Mouse (Mus musculus) adrenal gland, adult 2 months (tissue): Measurements from ENCODE around the gene Lmo7. TPM values are rescaled to one million over a fixed set of nuclear protein-coding genes. Genes with fewer than 3 reads are reported as not detected.

Experiments
- DNase-seq: peaks from one replicate; pipeline ENCODE4 v3.0.0; 2021
- polyA plus RNA-seq: library from polyadenylated mRNA; depleted of rRNA; stranded (reverse); fragments of >200 nt; gene quantifications from 2 replicates; pipeline ENCODE4 v1.2.3, GENCODE M21; 2012
- total RNA-seq, 2 experiments: library from RNA; stranded (reverse); gene quantifications; 2 replicates each; pipeline ENCODE4 v1.2.3; 2021

Gene Lmo7
- total and polyA plus RNA-seq, 3 experiments, result 12.9 to 29.8 (median 17.5) TPM

- peak; percentile 18 for DNase-seq
These were observed 108.6 kb downstream of the Lmo7 start for GRCm38 (mm10) chr14:101838231-101838839.

GRCm38 (mm10) chr14:101839771-101840731 lies 110.3 kb downstream of the Lmo7 start:
- DNase-seq, result peak; percentile 10

- no peak for DNase-seq
These were observed 111.5 kb downstream of the Lmo7 start for GRCm38 (mm10) chr14:101841271-101841670.

GRCm38 (mm10) chr14:101842521-101842920 lies 112.8 kb downstream of the Lmo7 start:
- DNase-seq, result no peak

- no peak for DNase-seq
These were observed 113.7 kb downstream of the Lmo7 start for GRCm38 (mm10) chr14:101843443-101843842.

DNA sequence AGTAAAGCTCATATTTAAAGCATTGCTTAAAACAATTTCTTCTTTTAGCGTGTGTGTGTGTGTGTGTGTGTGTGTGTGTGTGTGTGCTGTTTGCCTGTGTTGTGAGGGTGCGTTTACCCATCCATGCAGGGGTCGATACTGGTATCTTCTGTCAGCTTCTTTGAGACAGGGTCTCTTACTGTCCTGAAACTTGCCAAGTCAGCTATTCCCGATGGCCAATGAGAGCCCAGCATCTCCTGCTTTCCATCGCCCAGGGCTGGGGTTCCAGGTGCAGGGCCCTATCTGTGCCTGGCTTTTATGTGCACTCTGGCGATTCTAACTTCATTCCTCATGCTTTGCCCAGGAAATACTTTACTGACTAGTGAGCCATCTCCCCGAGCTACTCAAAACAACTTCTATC lies 114.7 kb downstream of the Lmo7 start:
- DNase-seq, result no peak

DNA sequence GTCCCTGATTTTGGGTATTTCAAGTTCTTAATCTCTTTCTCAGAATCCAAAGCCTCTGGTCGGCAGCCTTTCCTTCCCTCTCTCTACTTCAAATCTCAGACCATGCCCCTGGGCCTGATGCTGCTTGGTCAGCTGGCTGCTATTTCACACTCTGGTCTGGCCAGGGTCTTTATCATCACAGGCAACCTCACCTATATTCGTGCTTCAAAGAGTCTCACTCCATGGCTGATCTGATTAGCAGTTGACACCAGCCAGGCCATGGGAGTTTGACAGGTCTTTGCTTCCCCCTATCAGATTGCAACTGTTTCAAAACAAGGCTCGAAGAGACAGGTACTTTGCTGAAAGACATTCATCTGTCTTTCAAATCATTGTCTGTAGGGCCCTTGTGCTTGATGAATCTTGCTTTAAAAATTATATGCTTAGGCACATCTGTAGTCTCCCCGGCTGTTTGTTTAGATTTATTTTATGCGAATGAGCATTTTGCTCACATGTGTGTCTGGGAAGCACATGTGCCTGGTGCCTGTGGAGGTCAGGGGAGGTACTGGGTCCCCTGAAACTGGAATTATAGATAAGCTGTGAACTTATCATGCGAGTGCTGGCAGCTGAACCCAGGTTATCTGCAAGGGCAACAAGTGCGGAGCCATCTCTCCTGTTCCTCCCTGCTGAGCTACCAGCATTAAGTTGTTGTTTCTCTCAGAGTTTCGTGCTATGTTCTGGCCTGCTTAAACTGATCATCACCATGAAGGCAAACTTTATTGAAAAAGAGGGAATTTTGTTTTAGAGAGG lies 116.5 kb downstream of the Lmo7 start:
- no peak for DNase-seq

DNA sequence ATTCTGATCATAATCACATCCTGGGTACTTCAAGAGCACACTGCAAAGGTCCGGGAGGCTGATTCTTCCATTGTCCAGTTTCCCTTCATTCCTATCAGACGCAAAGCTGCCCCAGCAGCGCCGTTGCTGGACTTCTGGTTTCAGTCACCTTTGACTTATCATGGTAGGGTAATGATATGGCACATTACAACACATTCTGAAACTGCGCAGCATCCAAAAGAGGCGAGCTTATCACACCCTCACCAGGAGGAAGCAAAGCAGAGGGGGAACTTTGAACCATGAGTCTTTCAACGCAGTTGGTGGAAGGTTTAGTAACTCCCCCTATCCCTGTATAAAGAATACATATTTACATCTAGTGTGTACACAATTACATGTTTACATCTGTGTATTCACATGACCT lies 117.8 kb downstream of the Lmo7 start:
- no peak for DNase-seq

DNA sequence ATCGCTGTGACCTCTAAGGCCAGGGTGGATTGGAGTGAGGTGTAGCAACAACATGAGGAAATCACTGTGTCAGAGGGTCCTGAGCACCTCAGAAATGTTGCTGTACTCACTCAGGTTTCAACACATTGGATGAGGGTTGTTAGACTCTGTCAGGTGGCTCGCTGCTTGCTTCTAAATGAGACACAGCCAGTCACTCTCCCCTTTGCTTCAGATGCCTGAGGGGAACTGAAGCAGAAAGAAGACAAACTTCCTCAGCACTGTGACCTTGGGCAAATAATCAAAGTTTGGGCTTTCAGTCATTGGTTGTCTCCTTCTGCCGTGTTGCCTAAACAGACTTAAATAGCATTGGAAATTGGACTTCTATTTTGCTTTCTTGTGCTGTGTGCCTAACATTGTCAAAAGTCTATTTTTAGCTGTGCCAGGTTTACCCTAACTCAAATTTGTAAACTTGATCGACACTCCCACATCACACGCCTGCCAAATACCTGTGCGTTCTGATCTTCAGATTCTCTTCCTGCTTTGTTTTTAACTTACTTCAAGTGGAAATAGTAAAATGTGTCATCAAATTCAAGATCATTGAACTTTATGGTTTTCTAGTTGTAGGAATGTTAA lies 122.9 kb downstream of the Lmo7 start:
- no peak for DNase-seq

DNA sequence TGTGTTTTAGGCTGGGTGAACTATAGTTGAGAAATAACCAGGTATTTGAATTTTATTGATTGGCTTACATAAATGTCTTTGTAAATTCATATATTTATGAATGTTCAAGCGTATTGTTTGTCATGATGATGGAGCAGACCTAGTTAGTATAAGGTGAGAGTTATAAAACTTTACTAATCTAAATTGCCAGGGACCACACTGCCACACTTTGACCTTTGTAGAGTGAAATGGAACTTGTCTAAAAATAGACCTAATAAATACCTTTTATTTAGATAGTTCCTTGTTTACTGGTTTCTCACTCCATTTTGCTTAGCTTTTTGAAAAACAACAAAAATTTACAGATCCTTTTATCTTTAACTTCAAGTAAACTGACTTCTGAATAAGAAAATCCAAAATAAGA lies 123.5 kb downstream of the Lmo7 start:
- DNase-seq, result no peak

DNA sequence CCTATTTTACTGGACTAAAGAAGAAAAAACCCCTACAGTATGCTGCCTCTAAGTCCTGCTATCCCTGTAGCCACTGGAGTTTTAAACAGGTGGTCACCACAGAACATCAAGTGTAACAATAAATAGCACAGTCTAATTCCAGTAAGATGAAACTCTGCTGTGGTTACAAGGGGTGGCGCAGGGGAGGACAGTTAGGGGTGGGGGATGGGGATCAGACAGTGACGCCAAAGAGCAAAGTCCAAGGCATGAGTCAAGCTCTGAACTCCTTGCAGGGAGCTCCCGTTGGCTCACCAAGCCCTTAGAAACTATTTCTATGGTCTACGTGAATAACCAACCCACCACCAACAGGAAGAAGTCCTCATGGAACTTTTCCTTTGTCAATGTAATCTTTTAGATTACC lies 124.0 kb downstream of the Lmo7 start:
- no peak for DNase-seq

DNA sequence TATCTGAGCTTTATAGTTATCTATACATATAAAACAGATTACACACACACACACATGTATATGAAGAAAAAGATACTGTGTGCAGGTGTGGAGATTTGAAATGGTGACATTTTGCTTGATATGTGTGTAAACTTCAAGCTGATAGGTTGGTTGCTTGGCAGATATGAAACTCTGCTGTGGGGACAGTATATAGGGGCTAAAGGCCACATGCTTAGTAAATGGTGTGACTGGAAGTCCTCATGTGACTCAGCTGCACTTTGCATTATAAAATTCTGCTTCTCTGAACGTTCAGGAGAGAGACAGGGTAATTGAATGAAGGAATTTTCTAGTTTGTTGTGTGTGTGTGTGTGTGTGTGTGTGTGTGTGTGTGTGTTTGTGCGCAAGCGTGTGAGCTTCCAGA lies 124.5 kb downstream of the Lmo7 start:
- DNase-seq, result no peak

- no peak for DNase-seq
These were observed 129.6 kb downstream of the Lmo7 start for GRCm38 (mm10) chr14:101859305-101859886.

DNA sequence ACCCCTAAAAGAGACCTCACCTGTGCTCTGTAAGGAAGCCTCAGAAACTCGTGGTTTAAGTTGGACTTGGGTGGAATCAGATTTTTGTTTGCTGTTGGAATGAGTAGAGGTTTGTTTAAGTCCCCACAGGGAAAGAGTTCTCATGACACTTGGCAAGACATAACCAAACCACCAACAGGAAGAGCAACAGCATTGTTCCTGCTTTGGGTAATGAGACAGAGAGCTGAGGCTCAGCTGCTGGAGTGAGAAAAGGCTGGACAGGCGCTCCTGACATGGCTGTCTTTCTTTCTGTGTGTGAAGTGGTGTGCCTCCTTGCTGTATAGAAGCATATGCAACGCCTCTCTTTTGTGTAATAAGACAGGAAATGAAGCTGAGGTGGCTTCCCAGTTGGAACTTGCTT lies 132.3 kb downstream of the Lmo7 start:
- no peak for DNase-seq

DNA sequence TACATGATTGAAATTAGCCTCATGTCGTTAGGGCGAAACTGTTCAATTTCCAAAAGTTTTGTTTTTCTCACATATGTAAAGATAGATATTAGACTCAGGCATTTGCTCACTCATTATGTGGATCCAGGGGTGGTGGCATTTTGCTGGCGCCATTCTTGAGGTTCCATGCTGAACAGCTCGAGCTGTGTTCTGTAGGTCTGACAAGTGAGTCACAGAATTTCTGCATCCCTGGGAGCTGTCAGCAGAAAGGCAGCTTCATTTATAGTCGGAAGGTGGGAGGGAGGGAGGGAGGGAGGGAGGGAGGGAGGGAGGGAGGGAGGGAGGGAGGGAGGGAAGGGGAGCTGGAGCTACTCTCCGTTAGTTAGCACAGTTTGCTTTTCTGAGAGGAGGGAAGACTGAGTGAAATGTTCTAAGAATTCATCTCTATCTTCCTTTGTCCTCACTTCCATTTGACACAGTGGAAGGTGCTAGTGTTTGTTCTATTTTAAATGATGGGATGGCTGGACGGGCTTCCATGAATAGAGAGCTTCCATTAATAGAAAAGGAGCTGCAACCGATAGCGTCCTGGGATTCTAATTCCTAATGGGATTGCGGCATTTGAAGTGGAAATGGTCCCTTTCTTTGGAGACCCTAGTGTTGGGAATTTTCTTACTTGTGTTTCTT lies 137.4 kb downstream of the Lmo7 start:
- DNase-seq, result no peak

DNA sequence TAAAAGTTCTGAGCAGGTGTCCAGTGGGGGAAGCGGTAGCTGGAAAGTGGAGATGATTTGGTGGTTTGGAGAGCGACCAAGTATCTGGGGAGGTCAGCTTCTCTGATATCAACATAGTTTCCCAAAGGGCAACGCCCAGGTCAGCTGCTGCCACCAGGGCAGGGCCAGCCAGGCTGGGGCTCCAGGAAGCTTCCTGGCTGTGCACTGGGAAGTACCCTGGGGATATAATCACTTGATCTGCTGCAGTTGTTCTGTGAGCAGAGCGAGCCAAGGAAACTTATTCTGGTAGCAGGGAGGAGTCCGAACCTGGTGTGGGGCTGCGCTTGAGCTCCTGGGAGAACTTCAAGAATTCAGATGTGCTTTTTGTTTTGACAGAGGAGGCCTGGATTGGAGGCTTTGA lies 139.4 kb downstream of the Lmo7 start:
- peak; percentile 28 for DNase-seq

DNA sequence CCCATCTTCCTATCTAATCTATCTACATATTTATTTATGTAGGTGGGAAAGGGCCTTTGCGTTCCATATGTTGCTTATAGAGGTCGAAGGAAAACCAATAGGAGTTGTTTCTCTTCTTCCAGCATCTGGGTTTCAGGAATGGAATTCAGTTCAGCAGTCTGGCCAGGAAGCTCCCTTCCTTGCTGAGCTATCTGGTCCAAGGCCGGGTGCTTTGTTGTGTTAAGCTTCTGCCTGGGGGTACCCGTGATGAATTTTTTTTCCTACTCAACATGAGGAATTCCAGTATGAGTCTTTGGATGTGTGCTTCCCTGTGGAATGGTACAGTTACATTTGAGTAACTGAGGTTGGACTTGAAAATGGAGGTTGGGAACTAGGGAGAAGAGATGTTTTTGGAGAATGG lies 139.9 kb downstream of the Lmo7 start:
- DNase-seq, result no peak

DNA sequence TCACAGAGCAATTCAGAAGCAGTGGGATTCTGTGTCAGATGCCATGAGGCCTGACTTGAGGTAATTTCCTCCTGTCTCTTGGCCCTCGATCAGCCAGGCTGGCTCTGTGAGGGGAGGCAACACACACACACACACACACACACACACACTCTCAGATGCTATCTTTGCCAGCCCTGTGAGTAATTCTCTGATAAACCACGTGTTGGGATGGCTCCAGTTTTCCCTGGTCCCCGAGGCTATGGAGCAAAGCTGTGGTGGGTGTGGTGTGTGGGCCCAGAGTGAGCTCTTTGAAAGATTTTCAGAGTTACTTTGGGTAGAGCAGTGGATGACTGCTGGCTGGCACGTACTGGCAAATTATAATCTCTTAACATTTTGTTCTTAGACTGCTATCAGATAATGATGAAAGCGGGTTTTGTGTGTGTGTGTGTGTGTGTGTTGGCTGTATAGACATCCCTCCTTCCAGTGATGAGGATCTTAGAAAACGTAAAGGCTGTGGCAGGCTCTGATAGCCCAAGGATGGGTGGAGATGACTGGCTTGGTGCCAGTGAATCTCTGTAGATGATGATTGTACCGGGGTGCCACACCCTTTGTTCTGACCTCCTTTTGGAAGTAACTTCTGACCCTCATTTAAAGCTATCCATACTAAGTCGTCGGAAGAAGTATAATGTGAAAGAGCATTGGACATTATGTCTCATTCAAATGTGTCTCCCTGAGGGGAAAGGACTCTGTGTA lies 140.6 kb downstream of the Lmo7 start:
- peak; percentile 30 for DNase-seq

DNA sequence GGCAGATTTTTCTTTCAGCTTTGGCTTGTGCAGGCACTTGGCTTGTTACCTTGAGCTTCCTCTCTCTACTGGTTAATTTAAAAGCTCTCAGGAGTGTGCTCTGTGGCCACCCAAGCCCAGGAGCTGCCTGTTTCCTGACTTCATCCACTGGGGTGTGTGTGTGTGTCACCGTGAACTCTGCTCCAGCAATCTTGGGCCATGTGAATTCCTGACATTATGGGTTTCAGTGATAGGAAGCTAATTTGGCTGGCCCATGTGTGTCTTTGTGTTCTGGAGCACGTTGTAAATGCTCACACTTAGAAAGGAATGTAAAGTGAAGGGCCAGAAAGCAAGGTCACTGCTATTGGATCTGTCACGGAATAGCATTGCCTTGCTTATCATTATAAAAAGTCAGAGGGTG lies 143.1 kb downstream of the Lmo7 start:
- no peak for DNase-seq

GRCm38 (mm10) chr14:101878346-101879049 lies 148.7 kb downstream of the Lmo7 start:
- DNase-seq, result no peak
